Mouse (Mus musculus) limb, embryonic 11.5 days (tissue): ENCODE measurements around the gene Cnbd2. TPM values are rescaled to one million over a fixed set of nuclear protein-coding genes. Genes with fewer than 3 reads are reported as not detected.

Experiments used
- ATAC-seq: fragments of 200-750 bp; cut with Nextera tagmentation; 2 replicates; pipeline ENCODE4 v1.8.0; 2017; ENCODE audit warnings: low read depth; ENCODE audit not compliant: insufficient number of reproducible peaks, low FRiP score, low TSS enrichment
- DNase-seq: peaks from one replicate; pipeline ENCODE4 v3.0.0-alpha.2; 2015; ENCODE audit warnings: low spot score
- H3K27ac ChIP-seq: fragments of 300-500 bp; sonication (generic); replicated peaks from 2 replicates; pipeline ENCODE4 v1.5.1; 2014; ENCODE audit warnings: low read depth, mild to moderate bottlenecking, low read length
- H3K27me3 ChIP-seq: fragments of 300-500 bp; sonication (generic); 2 replicates; pipeline ENCODE4 v1.6.1; 2014; ENCODE audit warnings: mild to moderate bottlenecking, low read length, mixed read lengths; ENCODE audit not compliant: control insufficient read depth, insufficient read depth
- H3K36me3 ChIP-seq: fragments of 300-500 bp; sonication (generic); 2 replicates; pipeline ENCODE4 v1.6.1; 2014; ENCODE audit warnings: mild to moderate bottlenecking, low read length, moderate library complexity, mixed read lengths; ENCODE audit not compliant: control insufficient read depth, insufficient read depth
- H3K4me1 ChIP-seq: fragments of 300-500 bp; sonication (generic); 2 replicates; pipeline ENCODE4 v1.6.1; 2014; ENCODE audit warnings: low read length, mixed read lengths; ENCODE audit not compliant: control insufficient read depth, insufficient read depth
- H3K4me2 ChIP-seq: fragments of 300-500 bp; sonication (generic); 2 replicates; pipeline ENCODE4 v1.6.1; 2014; ENCODE audit warnings: low read depth, mild to moderate bottlenecking, moderate library complexity; ENCODE audit not compliant: severe bottlenecking
- H3K4me3 ChIP-seq: fragments of 300-500 bp; sonication (generic); 2 replicates; pipeline ENCODE4 v1.5.1; 2014; ENCODE audit warnings: low read depth, low read length
- H3K9ac ChIP-seq: fragments of 300-500 bp; sonication (generic); 2 replicates; pipeline ENCODE4 v1.6.1; 2014; ENCODE audit warnings: mild to moderate bottlenecking, low read length
- H3K9me3 ChIP-seq: fragments of 300-500 bp; sonication (generic); 2 replicates; pipeline ENCODE4 v1.6.1; 2016; ENCODE audit warnings: low read length; ENCODE audit not compliant: control insufficient read depth
- WGBS: fragments of 180-500 bp; shearing (Covaris S2); extraction: QIAGEN DNeasy Blood & Tissue Kit; methylation state at CpG from one replicate; pipeline ENCODE4 v1.1.7; 2014; 5-methylcytosine and 5-hydroxymethylcytosine counted together
- polyA plus RNA-seq: library from polyadenylated mRNA; unstranded; fragments of >200 nt; fragmentation: Nextera tagmentation; extraction: Ambion mirVana; gene quantifications from 2 replicates; pipeline ENCODE4 v1.2.1, GENCODE M21; 2014

Cnbd2 gene
- polyA plus RNA-seq, 1 experiment from 2014 or later, result 3.1 TPM

DNA sequence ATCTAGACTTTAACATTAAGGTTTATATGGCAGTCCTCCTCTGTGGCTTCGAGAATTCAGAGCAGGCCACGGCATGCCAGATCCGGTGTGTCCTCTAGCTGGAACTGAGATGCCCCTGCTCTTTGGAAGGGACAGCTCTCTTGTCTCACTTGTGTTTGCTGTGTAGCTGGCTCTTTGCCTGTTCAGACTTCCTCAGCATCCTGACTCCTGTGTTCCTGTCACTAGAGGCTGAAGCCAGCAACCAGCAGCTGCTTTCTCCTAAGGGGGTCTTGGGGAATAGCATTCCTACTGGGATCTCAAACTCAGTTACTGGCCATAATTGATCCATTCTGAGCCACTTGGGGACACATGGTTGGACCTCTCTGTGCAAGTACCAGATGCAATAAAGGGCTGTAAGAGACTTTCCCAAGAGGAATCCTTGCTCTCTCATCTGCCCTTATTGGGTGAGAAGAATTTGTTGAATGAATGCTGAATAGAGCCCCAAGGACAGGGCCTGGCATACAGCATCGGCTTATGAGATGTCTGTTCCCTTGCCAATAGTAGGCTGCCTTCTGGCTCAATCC, 37.3 kb downstream of the Cnbd2 start:
- Histone ChIP-seq H3K27ac (no peak overlapping the region), H3K4me2 (no peak overlapping the region), H3K4me3 (no peak overlapping the region), H3K4me1 (no peaks in the 10 kb centered on the region), H3K27me3 (no peaks in the 10 kb centered on the region), H3K9me3 (no peaks in the 10 kb centered on the region), H3K36me3 (no peaks in the 10 kb centered on the region), H3K9ac (no peak overlapping the region)
- no peak for ATAC-seq
- WGBS, result 97% methylated on average over 4 of the region's 4 CpGs
- no peak for DNase-seq

DNA sequence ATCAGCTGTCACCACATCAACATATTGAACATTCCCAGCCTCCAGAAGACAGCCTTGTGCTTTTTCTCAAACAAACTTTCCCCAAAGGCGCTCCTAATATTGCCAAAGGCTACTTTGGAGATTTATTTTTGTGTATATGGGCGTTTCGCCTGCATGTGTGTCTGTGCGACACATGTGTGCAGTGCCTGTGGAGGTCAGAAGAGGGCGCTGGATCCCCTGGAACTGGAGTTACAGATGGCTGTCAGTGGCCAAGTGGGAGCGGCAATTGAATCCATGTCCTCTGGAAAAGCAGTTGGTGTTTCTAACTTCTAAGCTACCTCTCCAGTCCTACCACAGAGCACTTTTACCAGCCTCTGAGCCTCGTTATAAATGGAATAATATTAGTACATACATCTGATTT, 39.1 kb downstream of the Cnbd2 start:
- no peak for ATAC-seq
- H3K9ac ChIP-seq, result no peak overlapping the region
- H3K4me1 ChIP-seq, result no peaks in the 10 kb centered on the region
- no peaks in the 10 kb centered on the region for H3K36me3 ChIP-seq
- DNase-seq, result no peak
- WGBS, result 81% methylated on average over 7 of the region's 7 CpGs
- no peaks in the 10 kb centered on the region for H3K27me3 ChIP-seq
- no peak overlapping the region for H3K4me2 ChIP-seq
- H3K27ac ChIP-seq, result no peak overlapping the region
- no peak overlapping the region for H3K4me3 ChIP-seq
- H3K9me3 ChIP-seq, result no peaks in the 10 kb centered on the region

DNA sequence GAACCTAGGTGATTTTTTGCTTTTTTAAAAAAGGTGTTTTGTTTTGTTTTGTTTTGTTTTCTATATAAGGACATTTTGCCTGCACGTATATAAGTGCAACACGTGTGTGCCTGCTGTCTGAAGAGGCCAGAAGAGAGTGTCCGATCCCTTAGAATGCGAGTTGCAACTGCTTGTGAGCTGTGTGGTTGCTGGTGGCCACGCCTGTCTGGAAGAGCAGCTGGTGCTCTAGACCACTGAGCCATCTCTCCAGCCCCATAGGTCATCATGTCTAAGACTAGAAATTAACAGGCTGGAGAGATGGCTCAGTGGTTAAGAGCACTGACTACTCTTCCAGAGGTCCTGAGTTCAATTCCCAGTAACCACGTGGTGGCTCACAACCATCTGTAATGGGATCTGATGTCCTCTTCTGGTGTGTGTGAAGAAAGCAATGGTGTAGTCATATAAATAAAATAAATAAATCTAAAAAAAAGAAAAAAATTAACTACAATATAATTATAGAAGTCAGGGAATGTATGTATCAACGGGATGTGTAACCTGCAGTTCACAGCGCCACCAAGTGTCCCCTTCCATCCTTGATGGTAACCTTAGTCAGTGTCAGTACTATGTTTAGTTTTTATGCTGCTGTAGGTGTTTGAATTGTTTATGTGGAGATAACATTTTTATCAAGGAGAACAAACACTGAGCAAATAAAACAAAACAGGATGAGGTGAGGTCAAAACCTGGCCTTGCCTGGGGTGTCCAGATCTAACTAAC, 40.5 kb downstream of the Cnbd2 start:
- Histone ChIP-seq H3K4me2 (no peak overlapping the region), H3K4me1 (no peaks in the 10 kb centered on the region), H3K27ac (no peak overlapping the region), H3K9ac (no peak overlapping the region), H3K36me3 (no peaks in the 10 kb centered on the region), H3K27me3 (no peaks in the 10 kb centered on the region), H3K4me3 (no peak overlapping the region), H3K9me3 (no peaks in the 10 kb centered on the region)
- DNase-seq (no peak), ATAC-seq (no peak)
- 81% methylated on average over 8 of the region's 8 CpGs for WGBS

DNA sequence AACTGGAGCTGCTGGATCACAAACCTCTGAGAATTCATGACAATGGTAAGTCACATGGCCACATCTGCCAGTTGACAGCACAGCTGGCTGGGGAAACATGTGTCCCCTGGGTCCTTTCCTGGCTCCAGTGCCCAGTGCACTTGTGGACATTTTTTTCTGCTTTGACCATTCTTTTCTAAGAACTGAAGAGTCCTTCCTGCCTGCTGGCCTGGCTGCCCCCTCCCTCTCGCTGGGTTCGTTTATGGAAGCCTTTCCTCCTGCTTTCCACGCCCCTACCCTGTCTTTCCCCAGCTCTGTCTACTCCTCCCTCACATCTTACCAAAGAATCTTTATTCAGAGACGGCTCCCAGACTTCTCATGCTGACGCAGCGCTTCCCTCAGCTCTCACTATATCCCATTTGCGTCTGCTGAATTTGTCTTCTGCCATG, 41.2 kb downstream of the Cnbd2 start:
- Histone ChIP-seq H3K4me2 (no peak overlapping the region), H3K4me3 (no peak overlapping the region), H3K9me3 (no peaks in the 10 kb centered on the region), H3K9ac (no peak overlapping the region), H3K36me3 (no peaks in the 10 kb centered on the region), H3K27me3 (no peaks in the 10 kb centered on the region), H3K4me1 (no peaks in the 10 kb centered on the region), H3K27ac (no peak overlapping the region)
- 55% methylated on average over 7 of the region's 7 CpGs for WGBS
- DNase-seq (no peak), ATAC-seq (no peak)

DNA sequence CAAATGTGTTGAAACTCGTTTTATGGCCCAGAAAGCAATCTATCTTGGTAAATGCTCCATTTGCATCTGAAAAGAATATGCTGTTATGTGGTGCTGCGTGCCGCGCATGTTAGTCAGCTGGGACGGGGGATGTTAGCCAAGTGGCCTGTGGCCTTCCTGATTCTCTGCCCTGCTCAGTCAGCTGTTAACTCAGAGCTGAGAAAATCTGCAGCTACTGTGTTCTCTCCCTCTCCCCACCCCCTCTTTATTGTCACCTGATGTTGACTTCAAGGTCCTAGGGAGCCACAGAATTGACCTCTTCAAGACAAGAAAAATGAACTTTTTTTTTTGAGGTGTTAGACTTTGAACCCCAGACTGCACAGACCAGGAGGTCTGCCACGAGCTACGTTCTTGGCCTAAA, 43.9 kb downstream of the Cnbd2 start:
- Histone ChIP-seq H3K9me3 (no peaks in the 10 kb centered on the region), H3K36me3 (no peaks in the 10 kb centered on the region), H3K9ac (no peak overlapping the region), H3K4me3 (no peak overlapping the region), H3K27ac (no peak overlapping the region), H3K4me2 (no peak overlapping the region), H3K27me3 (no peaks in the 10 kb centered on the region), H3K4me1 (no peaks in the 10 kb centered on the region)
- ATAC-seq (no peak), DNase-seq (no peak)
- WGBS, result 75% methylated on average over 7 of the region's 7 CpGs

DNA sequence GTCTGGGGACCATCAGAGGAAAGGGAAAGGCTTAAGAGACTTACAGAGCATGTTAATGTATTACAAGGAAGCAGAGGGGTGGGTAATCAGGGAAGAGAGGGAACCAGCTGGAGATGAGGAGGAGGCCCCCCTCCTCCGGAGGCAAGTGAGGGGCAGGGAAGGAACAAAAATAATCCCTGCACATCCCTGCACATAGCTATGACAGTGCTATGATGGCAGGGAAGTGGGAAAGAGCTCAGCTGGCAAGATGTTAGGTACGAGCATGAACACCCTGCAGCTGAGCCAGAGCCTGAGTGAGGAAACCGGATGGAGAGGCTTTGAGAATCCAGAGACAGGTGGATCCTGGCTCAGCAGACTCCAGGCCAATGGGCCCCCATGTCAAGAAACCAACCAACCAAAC, 56.4 kb downstream of the Cnbd2 start:
- H3K4me1 ChIP-seq, result no peaks in the 10 kb centered on the region
- no peaks in the 10 kb centered on the region for H3K36me3 ChIP-seq
- 72% methylated on average over 3 of the region's 3 CpGs for WGBS
- H3K4me3 ChIP-seq, result no peak overlapping the region
- no peak for DNase-seq
- no peak overlapping the region for H3K4me2 ChIP-seq
- H3K9me3 ChIP-seq, result no peaks in the 10 kb centered on the region
- no peaks in the 10 kb centered on the region for H3K27me3 ChIP-seq
- ATAC-seq, result no peak
- no peak overlapping the region for H3K9ac ChIP-seq
- no peak overlapping the region for H3K27ac ChIP-seq

DNA sequence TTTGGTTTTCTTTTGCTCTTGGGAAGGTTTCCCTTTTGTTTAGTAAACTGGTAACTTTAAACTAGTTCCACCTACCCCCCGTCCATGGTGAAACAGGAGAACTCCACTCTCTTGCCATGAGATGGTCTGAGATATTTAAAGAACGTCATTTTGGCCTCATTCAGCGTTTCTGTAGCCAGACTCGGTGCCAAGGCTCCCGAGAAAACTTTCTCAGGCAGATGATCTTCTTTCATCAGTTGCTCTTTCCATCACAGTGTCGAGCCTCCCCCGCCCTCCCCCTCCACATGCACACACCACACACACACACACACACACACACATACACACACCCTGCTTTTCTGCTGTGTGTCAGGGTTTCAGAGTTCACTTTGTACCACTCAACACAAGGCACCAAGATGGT, 58.8 kb downstream of the Cnbd2 start:
- Histone ChIP-seq H3K9me3 (no peaks in the 10 kb centered on the region), H3K27me3 (no peaks in the 10 kb centered on the region), H3K4me3 (no peak overlapping the region), H3K27ac (no peak overlapping the region), H3K9ac (no peak overlapping the region), H3K4me2 (no peak overlapping the region), H3K4me1 (no peaks in the 10 kb centered on the region), H3K36me3 (no peaks in the 10 kb centered on the region)
- no peak for ATAC-seq
- DNase-seq, result no peak
- WGBS, result 86% methylated on average over 7 of the region's 7 CpGs

DNA sequence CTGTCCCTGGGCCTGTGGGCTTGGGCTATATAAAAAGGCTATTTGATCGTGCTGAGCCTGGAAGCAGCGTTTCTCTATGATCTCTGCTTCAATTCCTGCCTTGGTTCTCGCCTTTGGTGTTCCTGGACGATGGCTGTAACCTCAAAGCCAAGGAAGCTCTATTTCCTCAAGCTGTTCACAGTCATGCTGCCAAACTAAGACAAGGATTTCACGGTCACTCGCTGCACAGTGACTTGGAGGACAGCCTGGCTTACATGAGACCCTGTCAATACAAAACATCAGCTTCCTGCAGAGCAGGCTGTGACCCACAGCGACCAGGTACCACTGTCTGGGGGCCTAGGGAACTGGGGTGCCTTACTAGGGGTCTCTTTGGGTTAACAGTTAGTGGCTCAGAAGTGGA, 64.9 kb downstream of the Cnbd2 start:
- Histone ChIP-seq H3K9me3 (no peaks in the 10 kb centered on the region), H3K27ac (no peak overlapping the region), H3K4me1 (no peaks in the 10 kb centered on the region), H3K4me3 (no peak overlapping the region), H3K9ac (no peak overlapping the region), H3K27me3 (no peaks in the 10 kb centered on the region), H3K4me2 (no peak overlapping the region), H3K36me3 (no peaks in the 10 kb centered on the region)
- ATAC-seq (no peak), DNase-seq (no peak)
- 83% methylated on average over 7 of the region's 7 CpGs for WGBS

DNA sequence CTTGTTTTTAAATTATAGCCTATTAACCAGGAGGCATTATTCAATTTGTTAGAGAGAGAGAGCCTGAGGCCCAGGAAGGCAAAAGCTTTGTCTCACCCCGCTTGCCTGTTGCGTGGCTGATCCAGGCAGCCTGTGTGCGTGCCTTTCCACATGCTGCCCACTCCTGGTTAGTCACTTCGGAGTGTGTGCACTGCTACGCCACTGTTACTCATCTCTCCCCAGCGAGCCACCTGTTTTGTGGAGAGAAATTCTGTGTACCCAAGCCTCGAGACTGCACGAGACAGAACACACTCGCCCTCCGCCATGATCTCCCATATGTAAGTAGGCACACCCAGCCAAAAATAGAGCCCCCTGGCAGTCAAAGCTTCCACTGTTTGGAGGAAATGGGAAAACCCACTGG, 67.8 kb downstream of the Cnbd2 start:
- H3K4me1 ChIP-seq, result no peaks in the 10 kb centered on the region
- 93% methylated on average over 10 of the region's 10 CpGs for WGBS

More for the DNA sequence above, 67.8 kb downstream of the Cnbd2 start:
- ATAC-seq (no peak), DNase-seq (no peak)
- Histone ChIP-seq H3K36me3 (no peaks in the 10 kb centered on the region), H3K9ac (no peak overlapping the region), H3K27me3 (no peaks in the 10 kb centered on the region), H3K9me3 (no peaks in the 10 kb centered on the region), H3K27ac (no peak overlapping the region), H3K4me2 (no peak overlapping the region), H3K4me3 (no peak overlapping the region)
